Mouse (Mus musculus) left cerebral cortex, postnatal 4 days (tissue): ENCODE results near the gene Hist4h4. TPM values are rescaled to one million over a fixed set of nuclear protein-coding genes. Genes with fewer than 3 reads are reported as not detected.

Experiments used
- DNase-seq: peaks from one replicate; pipeline ENCODE4 v3.0.0-alpha.2; 2022
- intact Hi-C: fragments of 180-260 bp; cut with DNase I; formaldehyde crosslinking; loops from one replicate; pipeline ENCODE4 v1.15.1; 2025
- total RNA-seq, 2 experiments: library from RNA; stranded (reverse); gene quantifications; 2 replicates each; pipeline ENCODE4 v1.2.3; 2021

The Hist4h4 gene
- total RNA-seq, result 10 to 100 TPM; 21.6 to 22.7 TPM

GRCm38 (mm10) chr6:136803739-136804633 lies at the start of gene Hist4h4:
Gene Hist4h4, minus strand, starts transcription at chr6:136804415.
- DNase-seq, result peak; percentile 93
- intact Hi-C loops, result no loop called here

- no peak for DNase-seq
- intact Hi-C loops, result no loop called here
Measured at GRCm38 (mm10) chr6:136852762-136853161, 48.5 kb upstream of the Hist4h4 start.

DNA sequence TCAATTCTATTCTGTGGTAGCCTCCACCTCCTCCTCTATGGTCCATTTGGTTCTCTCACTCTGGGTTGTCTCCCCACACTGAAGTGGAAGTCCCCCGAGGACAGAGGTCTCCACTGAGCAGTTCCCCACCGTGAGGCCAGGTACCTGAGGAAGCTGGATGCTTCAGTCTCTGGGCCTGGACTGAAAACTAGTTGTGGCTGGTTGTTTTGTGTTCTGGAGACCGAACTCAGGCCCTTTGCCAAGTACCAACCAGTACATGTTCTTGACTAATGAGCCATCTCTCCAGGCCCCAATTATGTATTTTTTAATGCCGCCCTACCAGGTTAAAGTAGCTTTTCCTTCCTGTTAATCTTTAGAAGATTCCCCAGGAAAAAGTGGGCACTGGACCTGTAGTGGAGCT lies 48.1 kb upstream of the Hist4h4 start:
- DNase-seq, result no peak
- intact Hi-C loops, result no loop called here

DNA sequence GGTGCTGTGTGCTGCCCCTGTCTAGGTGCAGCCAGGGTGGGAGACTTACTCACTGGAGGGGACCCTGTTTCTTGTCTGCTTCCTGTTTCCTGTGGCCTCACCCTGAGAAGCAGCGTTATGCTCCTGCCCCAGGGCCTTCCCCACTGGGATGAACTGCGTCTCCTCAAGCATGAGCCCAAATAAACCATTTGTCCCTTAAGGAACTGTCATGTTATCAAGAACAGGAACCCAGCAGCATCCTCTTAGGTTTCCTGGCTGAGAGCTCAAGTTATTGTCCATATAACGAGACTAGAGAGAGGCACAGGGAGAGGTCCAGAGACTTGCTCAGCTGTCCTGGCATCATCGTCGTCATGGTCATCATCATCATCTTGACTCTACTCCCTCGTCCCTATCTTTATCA lies 46.1 kb upstream of the Hist4h4 start:
- intact Hi-C loops, result no loop called here
- DNase-seq, result no peak

DNA sequence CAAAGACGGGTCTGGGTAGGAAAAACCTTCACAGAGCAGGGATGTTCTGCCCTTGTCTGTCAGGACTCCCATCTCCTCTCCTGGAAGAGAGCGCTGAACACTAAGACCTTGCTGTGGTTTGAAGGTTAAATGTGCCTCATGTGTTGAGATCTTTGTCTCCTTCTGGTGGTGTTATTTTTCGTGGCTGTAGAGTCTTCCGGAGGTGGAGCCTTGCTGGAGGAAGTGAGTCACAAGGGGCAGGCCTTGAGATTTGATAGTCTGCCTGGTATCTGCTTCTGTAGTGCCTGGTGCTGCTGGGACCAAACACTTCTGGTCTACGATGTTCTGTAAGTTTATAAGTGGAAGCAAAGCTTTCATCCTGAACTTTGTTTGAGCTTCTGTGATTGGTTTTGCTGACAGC lies 44.8 kb upstream of the Hist4h4 start:
- DNase-seq, result no peak
- intact Hi-C loops, result no loop called here

- DNase-seq, result no peak
- intact Hi-C loops, result no loop called here
Measured at GRCm38 (mm10) chr6:136848399-136848798, 44.2 kb upstream of the Hist4h4 start.

GRCm38 (mm10) chr6:136847790-136848189 lies 43.6 kb upstream of the Hist4h4 start:
- intact Hi-C loops, result no loop called here
- DNase-seq, result peak; percentile 30

- no peak for DNase-seq
- intact Hi-C loops, result no loop called here
Measured at GRCm38 (mm10) chr6:136847267-136847666, 43.1 kb upstream of the Hist4h4 start.

- DNase-seq, result no peak
- intact Hi-C loops, result no loop called here
Measured at GRCm38 (mm10) chr6:136845706-136846480, 41.7 kb upstream of the Hist4h4 start.

DNA sequence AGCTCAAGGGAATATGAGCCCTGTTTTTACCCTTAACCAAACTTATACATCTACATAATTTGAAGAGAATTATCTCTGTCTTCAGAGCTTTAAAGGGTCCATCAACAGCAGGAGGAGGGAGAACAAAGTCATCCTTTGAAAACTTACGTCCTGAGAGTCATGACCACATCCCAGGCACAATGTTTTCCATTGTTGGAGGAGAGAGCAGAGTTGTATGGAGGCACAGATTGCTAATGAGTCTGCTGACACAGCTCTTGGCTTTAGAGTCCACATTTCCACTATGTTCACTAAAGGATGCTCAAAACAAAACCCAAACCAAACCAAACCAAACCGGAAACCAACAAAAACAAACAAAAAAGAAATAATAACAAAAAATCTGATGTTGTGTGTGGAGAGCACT lies 40.7 kb upstream of the Hist4h4 start:
- DNase-seq, result no peak
- intact Hi-C loops, result no loop called here

- intact Hi-C loops, result no loop called here
- no peak for DNase-seq
Measured at GRCm38 (mm10) chr6:136837323-136837722, 33.1 kb upstream of the Hist4h4 start.

DNA sequence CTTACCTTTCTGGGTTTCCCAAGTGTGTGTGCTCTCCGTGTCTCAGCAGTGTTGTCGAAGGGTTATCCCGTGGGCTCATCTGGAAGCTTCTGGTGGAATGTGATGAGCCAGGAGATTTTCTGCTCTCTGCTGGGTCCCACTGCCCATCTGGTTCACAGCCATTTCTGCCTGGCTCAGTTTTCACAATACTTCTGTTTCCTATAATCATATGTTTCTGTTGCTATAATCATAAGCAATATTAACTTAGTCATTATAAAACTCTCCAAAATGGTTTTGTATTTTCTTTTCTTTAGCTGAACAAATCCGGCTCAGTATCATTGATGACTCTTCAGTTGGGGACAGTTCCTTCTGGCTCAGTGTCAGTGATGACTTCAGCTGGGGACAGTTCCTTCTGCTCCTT lies 31.1 kb upstream of the Hist4h4 start, which contains the start of gene Smco3:
TSS of gene Smco3 (minus strand) at position 101 of the 400 bp plus-strand sequence.
- DNase-seq, result no peak
- intact Hi-C loops, result no loop called here

GRCm38 (mm10) chr6:136831712-136832111 lies 27.5 kb upstream of the Hist4h4 start:
- no peak for DNase-seq
- intact Hi-C loops, result no loop called here

DNA sequence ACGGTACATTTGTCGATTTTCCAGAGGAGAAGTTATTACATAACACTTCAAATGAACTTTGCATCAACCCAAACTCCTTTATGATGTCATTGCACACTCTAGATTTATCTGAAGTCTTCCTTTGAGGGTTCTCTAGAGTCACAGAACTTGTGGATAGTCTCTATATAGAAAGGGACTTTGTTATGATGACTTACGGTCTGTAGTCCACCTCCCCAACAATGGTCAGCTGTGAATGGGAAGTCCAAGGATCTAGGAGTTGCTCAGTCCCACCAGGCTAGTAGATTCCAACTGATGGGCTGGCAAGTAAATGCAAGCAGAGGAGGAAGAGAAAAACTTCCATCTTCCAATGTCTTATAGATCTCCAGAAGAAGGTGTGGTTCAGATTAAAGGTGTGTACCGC lies 24.5 kb upstream of the Hist4h4 start:
- DNase-seq, result no peak
- intact Hi-C loops, result no loop called here

- intact Hi-C loops, result no loop called here
- DNase-seq, result peak; percentile 97
Measured at GRCm38 (mm10) chr6:136827881-136828561, 23.8 kb upstream of the Hist4h4 start, which contains the start of gene Wbp11. Gene Wbp11, minus strand, starts transcription at chr6:136828233.

DNA sequence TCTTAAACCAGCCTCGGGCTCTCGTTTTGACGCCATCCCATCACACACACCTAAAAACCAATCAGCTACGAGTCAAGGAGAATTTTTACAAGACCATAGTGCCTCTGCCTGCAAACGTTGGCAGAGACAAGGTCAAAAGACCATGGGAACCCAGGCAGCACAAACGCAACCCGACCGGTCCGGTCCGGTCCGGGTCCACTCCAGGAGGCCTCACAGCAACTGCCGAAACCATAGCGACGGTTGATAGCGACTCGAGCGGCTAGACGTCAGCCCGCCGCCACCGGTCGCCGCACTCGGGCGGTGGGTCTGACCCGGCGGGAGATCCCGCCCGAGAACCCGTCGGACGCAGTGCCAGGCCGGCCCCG lies 23.3 kb upstream of the Hist4h4 start, which contains the start of gene BC049715:
TSS of gene BC049715 (plus strand) at position 111 of the 365 bp plus-strand sequence.
- no peak for DNase-seq
- intact Hi-C loops, result no loop called here

DNA sequence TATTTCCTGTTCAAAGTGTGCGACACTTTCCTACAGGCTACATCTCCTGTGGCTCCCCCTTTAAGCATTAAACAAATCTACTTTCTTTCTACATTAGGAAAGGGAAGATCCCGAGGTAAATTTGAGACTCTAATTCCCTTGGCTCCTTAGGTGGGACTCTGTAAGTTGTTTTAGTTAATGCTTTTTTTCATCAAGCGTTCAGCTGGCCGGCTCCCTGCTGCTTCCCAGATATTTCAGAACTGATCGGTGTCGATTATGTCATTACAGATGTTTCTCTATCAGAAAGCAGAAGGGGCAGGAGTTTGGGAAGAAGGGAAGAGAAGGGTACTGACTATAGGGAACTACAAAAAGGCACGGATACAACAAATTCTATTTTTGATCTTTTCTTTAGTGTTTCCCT lies 22.9 kb upstream of the Hist4h4 start:
- no peak for DNase-seq
- intact Hi-C loops, result no loop called here

DNA sequence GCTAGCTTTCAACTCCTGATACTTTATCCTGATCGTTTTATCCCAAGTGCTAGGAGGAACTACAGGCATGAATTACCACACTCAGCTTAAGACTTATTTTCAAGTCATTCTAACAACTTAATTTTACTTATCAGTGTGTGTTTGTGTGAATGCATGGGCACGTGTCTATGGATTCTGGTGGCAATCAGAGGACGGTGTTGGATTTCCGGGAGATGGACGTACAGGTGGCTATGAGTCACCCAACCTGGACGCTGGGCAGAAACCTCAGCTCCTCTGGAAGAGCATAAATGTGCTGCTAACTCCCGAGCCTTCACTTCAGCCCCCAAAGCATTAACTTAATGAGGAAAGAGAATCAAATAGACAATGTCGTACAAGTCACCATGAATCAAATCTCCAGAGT lies 20.8 kb upstream of the Hist4h4 start:
- DNase-seq, result no peak
- intact Hi-C loops, result no loop called here

GRCm38 (mm10) chr6:136821086-136821485 lies 16.9 kb upstream of the Hist4h4 start:
- DNase-seq, result no peak
- intact Hi-C loops, result no loop called here

GRCm38 (mm10) chr6:136820381-136820780 lies 16.2 kb upstream of the Hist4h4 start:
- no peak for DNase-seq
- intact Hi-C loops, result no loop called here

DNA sequence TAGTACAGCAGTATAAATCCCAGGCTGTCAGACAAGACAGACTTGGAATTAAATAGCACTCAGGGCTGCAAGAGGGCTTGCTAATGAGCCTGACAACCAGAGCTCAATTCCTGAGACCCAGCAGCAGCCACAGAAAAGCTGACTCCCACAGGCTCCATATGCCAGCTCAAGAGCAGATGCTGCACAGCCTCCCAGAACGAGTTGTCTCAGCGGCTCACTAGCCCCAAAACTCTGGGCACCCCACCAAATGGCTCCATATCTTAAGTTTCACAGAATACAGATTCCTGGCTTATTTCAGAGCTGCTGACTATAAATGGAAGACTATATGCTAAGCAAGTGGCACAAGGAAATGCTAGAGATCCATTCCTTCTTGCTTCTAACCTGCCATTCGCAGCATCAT lies 13.3 kb upstream of the Hist4h4 start:
- intact Hi-C loops, result no loop called here
- DNase-seq, result no peak
